Mouse (Mus musculus): ENCODE measurements around the gene Dhx35.

The Dhx35 gene

GRCm38 (mm10) chr2:158893171-158893853, 98.7 kb downstream of the Dhx35 start:
- no peak for DNase-seq (ENCODE audit: low read depth)

DNA sequence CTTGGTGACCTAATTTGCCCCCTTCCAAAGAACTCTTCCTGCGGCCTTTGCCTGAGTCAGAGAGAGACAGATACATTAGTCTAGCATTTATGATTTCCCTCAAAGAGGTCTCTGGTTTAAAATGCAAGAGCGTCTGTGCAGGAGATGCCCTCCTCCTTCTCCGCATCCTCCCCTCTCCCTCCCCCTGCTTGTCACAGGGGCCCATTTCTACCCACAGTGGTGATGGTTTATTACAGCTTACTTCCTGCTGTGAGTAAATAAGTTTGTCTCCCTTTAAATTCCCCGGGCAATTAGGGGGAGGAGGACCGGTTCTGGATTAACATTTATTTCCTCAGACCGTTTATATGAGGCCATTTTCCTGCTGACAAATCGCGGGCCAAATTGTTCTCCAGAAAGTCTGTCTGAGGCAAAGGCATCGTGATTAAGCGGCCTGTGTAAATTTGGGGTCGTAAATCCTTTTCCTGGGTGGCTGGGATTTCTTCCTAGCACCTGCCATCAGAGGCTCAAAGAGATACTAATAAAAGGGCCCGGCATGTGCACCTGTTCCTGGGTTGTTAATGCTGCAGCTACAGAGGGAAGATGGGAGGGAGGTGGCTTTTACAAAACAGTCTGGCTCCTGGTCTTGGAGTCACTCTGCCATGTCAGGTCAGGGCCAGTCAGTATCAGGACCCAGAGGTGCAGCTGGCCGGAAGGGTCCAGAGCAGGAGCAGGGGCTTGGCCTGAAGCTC, 104.0 kb downstream of the Dhx35 start:
- no peak for DNase-seq (ENCODE audit: low read depth)
